In genomic region chr1:177441492-177442195, GRCm38 (mm10) we compare ENCODE assay signal across 8 mouse cellular contexts. TPM values are rescaled to one million over a fixed set of nuclear protein-coding genes. Genes with fewer than 3 reads are reported as not detected.
DNase-seq lines count a peak whose midpoint lies in the region; ATAC-seq and TF ChIP-seq lines count a peak whose summit lies in the region.

No protein-coding gene starts in this region.

- DNase-seq in ES-E14 (ENCODE audit: low read depth, low spot score) = peak; percentile 81
- peak; percentile 99 for DNase-seq in cerebellum, adult 11-12 months
- DNase-seq in heart, postnatal 36 days = peak; percentile 97 to 98
- DNase-seq in layer of hippocampus, adult 2 months (ENCODE audit: low spot score in 2 of 2) = peak; percentile 95 to 98
- DNase-seq in lung, embryonic 14.5 days = peak; percentile 97
- DNase-seq in thymus, adult 2 months = peak; percentile 97

- under 1% methylated on average over 87 of the region's 87 CpGs for WGBS in forebrain, embryonic 15.5 days
- under 1% methylated on average over 81 of the region's 87 CpGs for WGBS in lung, embryonic 14.5 days
- WGBS in olfactory bulb, adult 2 months = under 1% methylated on average over 87 of the region's 87 CpGs
- WGBS in thymus, adult 2 months = under 1% methylated on average over 86 of the region's 87 CpGs

- no peaks in the 10 kb centered on the region for H3K9me3 ChIP-seq in ES-E14 (ENCODE audit: control insufficient read depth, insufficient read depth, low read depth, low read length)
- no peaks in the 10 kb centered on the region for H3K9me3 ChIP-seq in forebrain, embryonic 15.5 days
- no peaks in the 10 kb centered on the region for H3K9me3 ChIP-seq in lung, embryonic 14.5 days (ENCODE audit: low read depth, low read length)

- H3K9ac ChIP-seq in ES-E14 (ENCODE audit: insufficient read depth, low read depth, low read length, poor library complexity, severe bottlenecking) = peak overlapping the region; percentile 68
- H3K9ac ChIP-seq in forebrain, embryonic 15.5 days (replicated peaks) = peak overlapping the region; percentile 74
- peak overlapping the region; percentile 67 for H3K9ac ChIP-seq in lung, embryonic 14.5 days

- peak overlapping the region; percentile 68 to 84 for H3K4me3 ChIP-seq in ES-E14 (ENCODE audit: insufficient read depth in 1 of 2, low read depth in 1 of 2, low read length in 2 of 2, poor library complexity in 1 of 2, severe bottlenecking in 1 of 2)
- peak overlapping the region; percentile 71 for H3K4me3 ChIP-seq in forebrain, embryonic 15.5 days
- peak overlapping the region; percentile 96 for H3K4me3 ChIP-seq in layer of hippocampus, adult 2 months
- peak overlapping the region; percentile 74 for H3K4me3 ChIP-seq in lung, embryonic 14.5 days (ENCODE audit: low read depth, low read length)
- peak overlapping the region; percentile 82 for H3K4me3 ChIP-seq in olfactory bulb, adult 2 months (ENCODE audit: insufficient read depth, low read depth, low read length)
- H3K4me3 ChIP-seq in thymus, adult 2 months (ENCODE audit: control insufficient read depth, insufficient read depth, low read length) = peak overlapping the region; percentile 91

- peak; percentile 59 for TF ChIP-seq POLR2A in olfactory bulb, adult 2 months (IDR thresholded peaks at IDR 0.05; ENCODE audit: insufficient read depth, low read depth, low read length)
- peak; percentile 67 for TF ChIP-seq POLR2A in thymus, adult 2 months (IDR thresholded peaks at IDR 0.05; ENCODE audit: control insufficient read depth, extremely low read depth, insufficient read depth, low read length, poor library complexity)

- H3K36me3 ChIP-seq in ES-E14 (ENCODE audit: control insufficient read depth, insufficient read depth, low read length, poor library complexity, severe bottlenecking) = no peaks in the 10 kb centered on the region
- no peaks in the 10 kb centered on the region for H3K36me3 ChIP-seq in forebrain, embryonic 15.5 days
- no peaks in the 10 kb centered on the region for H3K36me3 ChIP-seq in lung, embryonic 14.5 days (ENCODE audit: insufficient read depth)
- H3K36me3 ChIP-seq in thymus, adult 2 months (ENCODE audit: control insufficient read depth, insufficient read depth, low read length) = no peaks in the 10 kb centered on the region

- no peak overlapping the region for H3K27ac ChIP-seq in ES-E14 (ENCODE audit: insufficient read depth, low read depth, low read length, poor library complexity, severe bottlenecking)
- H3K27ac ChIP-seq in forebrain, embryonic 15.5 days (replicated peaks) = peak overlapping the region; percentile 99
- peak overlapping the region; percentile 92 for H3K27ac ChIP-seq in layer of hippocampus, adult 2 months
- peak overlapping the region; percentile 97 for H3K27ac ChIP-seq in lung, embryonic 14.5 days (ENCODE audit: low read depth)
- 0 out of 2 replicates have a peak overlapping the region, but pooled peaks have one; percentile 8 for H3K27ac ChIP-seq in olfactory bulb, adult 2 months (ENCODE audit: insufficient read depth, low read depth, low read length)
- peak overlapping the region; percentile 97 for H3K27ac ChIP-seq in thymus, adult 2 months (ENCODE audit: control insufficient read depth, insufficient read depth, low read length)

- TF ChIP-seq CTCF in layer of hippocampus, adult 2 months (conservative IDR thresholded peaks at IDR 0.05) = peak; percentile 52
- peak; percentile 14; the same call in 1 of the 2 replicates for TF ChIP-seq CTCF in lung, embryonic 14.5 days (IDR thresholded peaks at IDR 0.05; ENCODE audit: low read depth)
- no peak for TF ChIP-seq CTCF in olfactory bulb, adult 2 months (IDR thresholded peaks at IDR 0.05; ENCODE audit: insufficient read depth, low read depth, low read length)
- TF ChIP-seq CTCF in thymus, adult 2 months (IDR thresholded peaks at IDR 0.05; ENCODE audit: borderline replicate concordance, control insufficient read depth, extremely low read depth, insufficient read depth, low read length, poor library complexity) = peak; percentile 71

- H3K27me3 ChIP-seq in forebrain, embryonic 15.5 days = no peaks in the 10 kb centered on the region
- H3K27me3 ChIP-seq in lung, embryonic 14.5 days (ENCODE audit: insufficient read depth, low read length) = no peaks in the 10 kb centered on the region
- no peaks in the 10 kb centered on the region for H3K27me3 ChIP-seq in thymus, adult 2 months (ENCODE audit: control insufficient read depth, insufficient read depth, low read length)

- peaks cover 0 to 2% of the 10 kb centered on the region in 2 experiments; a peak in 1 of 4 replicates for H3K4me1 ChIP-seq in ES-E14 (ENCODE audit: control insufficient read depth in 2 of 2, insufficient read depth in 2 of 2, low read length in 2 of 2, poor library complexity in 1 of 2)
- peaks cover 29% of the 10 kb centered on the region for H3K4me1 ChIP-seq in forebrain, embryonic 15.5 days
- peaks cover 9% of the 10 kb centered on the region for H3K4me1 ChIP-seq in lung, embryonic 14.5 days (ENCODE audit: insufficient read depth)
- peaks cover 7% of the 10 kb centered on the region for H3K4me1 ChIP-seq in olfactory bulb, adult 2 months (ENCODE audit: control insufficient read depth, insufficient read depth, low read length)
- peaks cover 9% of the 10 kb centered on the region for H3K4me1 ChIP-seq in thymus, adult 2 months (replicated peaks; ENCODE audit: control insufficient read depth, insufficient read depth, low read length)

- peak overlapping the region; percentile 51 for H3K4me2 ChIP-seq in forebrain, embryonic 15.5 days (replicated peaks)
- H3K4me2 ChIP-seq in lung, embryonic 14.5 days = peak overlapping the region; percentile 88

- peak; percentile 99 for ATAC-seq in forebrain, embryonic 15.5 days (replicated peaks)
- peak; percentile 99 for ATAC-seq in lung, embryonic 14.5 days (ENCODE audit: insufficient read depth)

- intact Hi-C loops in heart, postnatal 36 days (cut with DNase I) = loop anchor here (2.0 to 10.0 kb wide), 4 partner anchors 91 to 627 kb away; partner anchors contain the start of genes Akt3, Cep170 and Sdccag8

- in situ Hi-C loops in ES-E14 (cut with MboI; ENCODE audit: low sequenced_read_pairs in 2 of 2, unreplicated experiment in 2 of 2) = no loop called here

TF ChIP-seq in ES-E14, 5 proteins besides CTCF, POLR2A, EP300 and RAD21:
- TF ChIP-seq ZNF384 (IDR thresholded peaks at IDR 0.05; ENCODE audit: low read depth, low read length) = no peak
- no peak for TF ChIP-seq MAFK (IDR thresholded peaks at IDR 0.05; ENCODE audit: insufficient read depth, low read depth, low read length)
- no peak for TF ChIP-seq HCFC1 (IDR thresholded peaks at IDR 0.05; ENCODE audit: borderline replicate concordance, insufficient read depth, low read length)
- TF ChIP-seq ZC3H11A (IDR thresholded peaks at IDR 0.05; ENCODE audit: borderline replicate concordance, low read depth, low read length) = no peak
- no peak for TF ChIP-seq CHD2 (IDR thresholded peaks at IDR 0.05; ENCODE audit: low read depth, low read length)

RNA-seq across cellular contexts. Expression of gene Zbtb18, which starts 0.5 kb away (rescaled TPM):
- 11.4 and 11.5 TPM in 2 replicates for total RNA-seq in ES-E14 (2012; rRNA removed)
- 136 and 150 TPM in 2 replicates for polyA plus RNA-seq in forebrain, embryonic 15.5 days (2015; fragmentation: Nextera tagmentation; extraction: Ambion mirVana)
- total RNA-seq in heart, postnatal 36 days (2021) = 10 to 100 TPM; 44.5 to 44.6 TPM
- total RNA-seq in layer of hippocampus, adult 2 months (2021) = 100 to 1,000 TPM; 585 to 647 TPM
- polyA plus RNA-seq in lung, embryonic 14.5 days (2014; fragmentation: Nextera tagmentation; extraction: Ambion mirVana) = 2.1 and 3.0 TPM in 2 replicates
- polyA plus RNA-seq in olfactory bulb, adult 2 months (2012; ENCODE audit: insufficient read depth, insufficient read length, low replicate concordance, missing spikeins) = not detected in 2 replicates
- polyA plus RNA-seq in thymus, adult 2 months (2012; rRNA removed) = 46.9 and 50.0 TPM in 2 replicates

Comparison
In these comparisons a context has a peak if more than half of its experiments do, and no peak if none do; other contexts are left out.
1. RNA of gene Zbtb18, which starts 0.5 kb away (polyA plus RNA-seq): 136 to 150 TPM in forebrain, embryonic 15.5 days, not detected in olfactory bulb, adult 2 months and 46.9 to 50.0 TPM in thymus, adult 2 months; 2.1 to 3.0 TPM in lung, embryonic 14.5 days; every median in the first group is over 10 times any median in the second.
2. Peak in every context shown above with its lines, with median percentiles within 50 percentile points of each other: DNase-seq, H3K4me3 ChIP-seq and H3K9ac ChIP-seq.